Mouse (Mus musculus): ENCODE data around the gene Twistnb. TPM values are rescaled to one million over a fixed set of nuclear protein-coding genes. Genes with fewer than 3 reads are reported as not detected.

Gene Twistnb
- polyA plus RNA-seq (2014; fragmentation: Nextera tagmentation; extraction: Ambion mirVana), result 47.5 and 51.0 TPM in 2 replicates

DNA sequence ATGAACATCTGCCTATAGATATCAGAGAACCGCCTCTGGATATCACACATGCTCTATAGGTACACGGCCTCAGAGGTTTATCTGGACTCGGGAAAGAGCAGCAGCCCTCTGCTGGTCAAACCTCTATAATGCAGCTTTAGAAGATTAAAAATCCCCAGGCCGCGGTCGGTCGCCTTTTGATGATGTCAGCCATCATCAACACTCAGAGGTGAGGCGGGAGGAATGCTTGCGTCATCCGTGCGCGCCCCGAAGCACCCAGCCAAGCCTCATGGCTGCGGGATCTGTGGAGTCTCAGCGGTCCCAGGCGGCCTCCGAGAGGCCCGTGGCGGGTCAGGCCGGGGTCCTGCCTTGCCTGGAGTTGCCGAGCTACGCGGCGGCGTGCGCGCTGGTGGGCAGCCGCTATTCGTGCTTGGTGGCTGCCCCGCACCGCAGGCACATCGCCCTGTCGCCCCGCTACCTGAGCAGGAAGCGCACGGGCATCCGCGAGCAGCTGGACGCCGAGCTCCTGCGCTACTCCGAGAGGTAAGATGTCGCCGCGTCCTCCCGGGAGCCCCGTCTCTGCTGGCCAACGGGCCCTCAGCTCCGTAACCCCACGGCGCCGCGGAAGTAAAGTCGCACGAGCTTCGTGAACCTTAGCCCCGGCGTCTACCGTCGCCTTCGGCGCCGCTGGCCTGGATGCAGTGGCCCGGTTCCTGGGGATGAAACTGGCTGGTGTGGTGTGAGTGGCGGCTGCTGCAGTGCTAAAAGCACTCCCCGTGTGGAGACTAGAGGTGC, at the start of gene Twistnb:
Twistnb (plus strand) TSS at position 249 of the 774 bp plus-strand sequence.
- Histone ChIP-seq H3K4me1 (replicated peaks; ENCODE audit: control insufficient read depth, insufficient read depth, low read length) (peaks cover 7% of the 10 kb centered on the region), H3K9ac (peak within 1 kb of the TSS; percentile 80), H3K9me3 (ENCODE audit: control insufficient read depth, low read length) (no peaks in the 10 kb centered on the region), H3K27ac (peak within 1 kb of the TSS; percentile 79), H3K36me3 (replicated peaks; ENCODE audit: control insufficient read depth, insufficient read depth) (no peaks in the 10 kb centered on the region; the same call in 1 of the 2 replicates), H3K27me3 (ENCODE audit: control insufficient read depth, insufficient read depth, low read length) (no peaks in the 10 kb centered on the region), H3K4me3 (replicated peaks; ENCODE audit: low read length) (peak within 1 kb of the TSS; percentile 80), H3K4me2 (replicated peaks) (peak within 1 kb of the TSS; percentile 80)
- DNase-seq (ENCODE audit: low spot score) (peak; percentile 99), ATAC-seq (ENCODE audit: low FRiP score) (peak; percentile 96)
- under 1% methylated on average over 66 of the region's 66 CpGs for whole genome bisulfite sequencing

- Histone ChIP-seq H3K9ac (no peak overlapping the region), H3K4me1 (replicated peaks; ENCODE audit: control insufficient read depth, insufficient read depth, low read length) (no peaks in the 10 kb centered on the region), H3K36me3 (replicated peaks; ENCODE audit: control insufficient read depth, insufficient read depth) (no peaks in the 10 kb centered on the region), H3K27me3 (ENCODE audit: control insufficient read depth, insufficient read depth, low read length) (no peaks in the 10 kb centered on the region), H3K27ac (no peak overlapping the region), H3K4me2 (replicated peaks) (no peak overlapping the region), H3K9me3 (ENCODE audit: control insufficient read depth, low read length) (no peaks in the 10 kb centered on the region), H3K4me3 (replicated peaks; ENCODE audit: low read length) (no peak overlapping the region)
- 7% methylated on average over 5 of the region's 5 CpGs for WGBS
- ATAC-seq (ENCODE audit: low FRiP score) (peak; percentile 78), DNase-seq (ENCODE audit: low spot score) (peak; percentile 91)
Observed at GRCm38 (mm10) chr12:33388842-33389241, 40.6 kb upstream of the Twistnb start.

- Histone ChIP-seq H3K4me2 (replicated peaks) (no peak overlapping the region), H3K27ac (no peak overlapping the region), H3K9ac (no peak overlapping the region), H3K27me3 (ENCODE audit: control insufficient read depth, insufficient read depth, low read length) (no peaks in the 10 kb centered on the region), H3K9me3 (ENCODE audit: control insufficient read depth, low read length) (no peaks in the 10 kb centered on the region), H3K4me1 (replicated peaks; ENCODE audit: control insufficient read depth, insufficient read depth, low read length) (peaks cover 13% of the 10 kb centered on the region; the same call in 1 of the 2 replicates), H3K36me3 (replicated peaks; ENCODE audit: control insufficient read depth, insufficient read depth) (no peaks in the 10 kb centered on the region), H3K4me3 (replicated peaks; ENCODE audit: low read length) (no peak overlapping the region)
- WGBS, result 72% methylated on average over 2 of the region's 2 CpGs
- no peak for ATAC-seq (ENCODE audit: low FRiP score)
- DNase-seq (ENCODE audit: low spot score), result no peak
Observed at GRCm38 (mm10) chr12:33390844-33391560, 38.4 kb upstream of the Twistnb start.

GRCm38 (mm10) chr12:33394804-33395623, 34.4 kb upstream of the Twistnb start, which contains the start of gene Efcab10:
Gene Efcab10 (plus strand): TSS chr12:33394854.
- WGBS, result 7% methylated on average over 23 of the region's 24 CpGs

DNA sequence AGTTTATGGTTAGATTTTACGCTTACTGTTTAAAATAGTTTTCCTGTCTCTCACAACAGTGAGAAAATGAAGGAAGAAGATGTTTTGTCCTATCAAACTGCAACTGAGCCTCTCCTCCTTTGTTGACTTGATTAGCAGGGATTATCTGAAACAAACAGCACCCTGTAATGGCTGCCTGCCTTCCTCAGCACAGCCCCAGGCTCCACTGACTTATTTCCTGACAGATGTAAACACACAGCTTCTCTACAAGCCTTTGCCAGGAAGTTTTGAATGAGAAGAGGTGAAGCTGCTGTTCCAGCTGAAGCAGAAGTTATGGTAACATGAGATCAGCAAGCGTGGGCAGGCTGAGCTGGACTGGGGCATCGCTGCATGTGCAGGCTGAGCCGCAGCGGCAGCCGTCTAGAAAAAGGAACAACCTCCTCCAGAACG, 26.2 kb upstream of the Twistnb start:
- DNase-seq (ENCODE audit: low spot score) (no peak), ATAC-seq (ENCODE audit: low FRiP score) (no peak)
- Histone ChIP-seq H3K4me3 (replicated peaks; ENCODE audit: low read length) (no peak overlapping the region), H3K27ac (no peak overlapping the region), H3K27me3 (ENCODE audit: control insufficient read depth, insufficient read depth, low read length) (no peaks in the 10 kb centered on the region), H3K9ac (no peak overlapping the region), H3K4me1 (replicated peaks; ENCODE audit: control insufficient read depth, insufficient read depth, low read length) (peaks cover 7% of the 10 kb centered on the region; the same call in 1 of the 2 replicates), H3K4me2 (replicated peaks) (no peak overlapping the region), H3K36me3 (replicated peaks; ENCODE audit: control insufficient read depth, insufficient read depth) (no peaks in the 10 kb centered on the region), H3K9me3 (ENCODE audit: control insufficient read depth, low read length) (no peaks in the 10 kb centered on the region)
- WGBS, result 63% methylated on average over 7 of the region's 7 CpGs

More at GRCm38 (mm10) chr12:33394804-33395623, 34.4 kb upstream of the Twistnb start, which contains the start of gene Efcab10:
- peak within 1 kb of the TSS; percentile 33 for H3K4me3 ChIP-seq (replicated peaks; ENCODE audit: low read length)
- peak; percentile 65 for DNase-seq (ENCODE audit: low spot score)
- H3K4me2 ChIP-seq (replicated peaks), result peak within 1 kb of the TSS; percentile 62
- H3K9ac ChIP-seq, result peak within 1 kb of the TSS; percentile 62
- H3K36me3 ChIP-seq (replicated peaks; ENCODE audit: control insufficient read depth, insufficient read depth), result no peaks in the 10 kb centered on the region
- H3K9me3 ChIP-seq (ENCODE audit: control insufficient read depth, low read length), result no peaks in the 10 kb centered on the region
- H3K27ac ChIP-seq, result peak within 1 kb of the TSS; percentile 78
- peak; percentile 87 for ATAC-seq (ENCODE audit: low FRiP score)
- no peaks in the 10 kb centered on the region for H3K27me3 ChIP-seq (ENCODE audit: control insufficient read depth, insufficient read depth, low read length)
- peaks cover 13% of the 10 kb centered on the region; the same call in 1 of the 2 replicates for H3K4me1 ChIP-seq (replicated peaks; ENCODE audit: control insufficient read depth, insufficient read depth, low read length)

GRCm38 (mm10) chr12:33404996-33405395, 24.4 kb upstream of the Twistnb start:
- H3K4me2 ChIP-seq (replicated peaks), result no peak overlapping the region
- no peaks in the 10 kb centered on the region for H3K36me3 ChIP-seq (replicated peaks; ENCODE audit: control insufficient read depth, insufficient read depth)
- H3K9ac ChIP-seq, result no peak overlapping the region
- H3K27me3 ChIP-seq (ENCODE audit: control insufficient read depth, insufficient read depth, low read length), result no peaks in the 10 kb centered on the region
- H3K4me1 ChIP-seq (replicated peaks; ENCODE audit: control insufficient read depth, insufficient read depth, low read length), result peaks cover 7% of the 10 kb centered on the region; the same call in 1 of the 2 replicates
- peak; percentile 25 for DNase-seq (ENCODE audit: low spot score)
- no peaks in the 10 kb centered on the region for H3K9me3 ChIP-seq (ENCODE audit: control insufficient read depth, low read length)
- peak overlapping the region; percentile 77 for H3K27ac ChIP-seq
- no peak overlapping the region for H3K4me3 ChIP-seq (replicated peaks; ENCODE audit: low read length)
- 52% methylated on average over 5 of the region's 5 CpGs for WGBS
- ATAC-seq (ENCODE audit: low FRiP score), result peak; percentile 51; the same call in 1 of the 2 replicates

DNA sequence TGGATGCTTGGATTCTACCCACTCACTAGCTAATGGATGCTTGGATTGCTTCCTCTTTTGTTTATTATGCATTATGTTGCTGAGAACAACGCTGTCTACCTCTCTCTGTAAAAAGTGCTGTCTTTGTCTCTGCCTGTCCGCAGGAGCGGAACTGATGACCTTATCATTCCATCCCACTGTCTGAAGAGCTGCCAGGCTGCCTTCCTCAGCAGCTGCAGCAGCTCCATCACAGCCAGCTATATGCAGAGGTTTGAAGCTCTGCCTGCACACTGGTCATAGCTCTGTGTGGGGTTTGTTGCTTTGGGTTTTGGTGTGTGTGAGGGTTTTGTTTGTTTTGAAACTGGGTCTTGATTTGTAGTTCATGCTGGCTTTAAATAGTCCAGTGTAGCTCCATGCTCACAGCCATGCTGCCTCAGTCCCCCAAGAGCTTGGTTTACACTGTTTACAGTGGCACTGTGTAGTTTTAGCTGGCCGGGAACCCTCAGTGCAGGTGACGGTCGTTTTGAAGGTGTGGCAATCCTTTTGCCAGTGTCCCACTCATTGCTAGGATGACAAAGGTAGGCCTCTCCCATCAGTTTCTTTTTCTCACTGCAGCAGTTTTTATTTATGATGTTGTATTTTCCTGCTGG, 23.9 kb upstream of the Twistnb start:
- Histone ChIP-seq H3K4me2 (replicated peaks) (no peak overlapping the region), H3K27ac (peak overlapping the region; percentile 77), H3K9ac (no peak overlapping the region), H3K36me3 (replicated peaks; ENCODE audit: control insufficient read depth, insufficient read depth) (no peaks in the 10 kb centered on the region), H3K4me3 (replicated peaks; ENCODE audit: low read length) (no peak overlapping the region), H3K4me1 (replicated peaks; ENCODE audit: control insufficient read depth, insufficient read depth, low read length) (peaks cover 7% of the 10 kb centered on the region; the same call in 1 of the 2 replicates), H3K27me3 (ENCODE audit: control insufficient read depth, insufficient read depth, low read length) (no peaks in the 10 kb centered on the region), H3K9me3 (ENCODE audit: control insufficient read depth, low read length) (no peaks in the 10 kb centered on the region)
- WGBS, result 37% methylated on average over 6 of the region's 6 CpGs
- DNase-seq (ENCODE audit: low spot score) (peak; percentile 25), ATAC-seq (ENCODE audit: low FRiP score) (peak; percentile 68)

DNA sequence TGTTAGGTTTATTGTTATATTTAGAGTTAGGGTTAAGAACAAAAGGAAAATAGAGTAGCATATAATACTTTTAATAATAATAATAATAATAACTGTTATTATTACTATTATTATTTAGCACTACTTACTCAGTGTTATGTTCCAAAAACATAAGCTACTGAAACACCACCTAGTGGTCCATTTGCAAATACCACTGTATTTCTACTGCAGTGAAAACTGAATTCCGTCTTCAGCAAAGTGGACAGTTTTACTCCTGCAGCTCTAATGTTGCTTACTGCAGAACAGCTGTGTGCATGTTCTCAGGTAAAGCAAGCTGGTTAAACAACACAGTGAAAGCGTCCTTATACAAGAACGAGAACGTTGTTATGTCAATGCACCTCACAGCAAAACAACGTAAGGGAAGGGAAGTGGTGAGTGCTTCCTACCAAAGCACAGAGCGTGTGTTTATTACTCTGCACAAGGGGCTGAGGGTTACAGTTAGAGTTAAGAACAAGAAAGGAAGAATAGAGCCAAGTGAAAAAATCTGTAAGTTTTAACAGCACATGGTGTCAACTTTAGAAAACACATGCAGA, 17.8 kb upstream of the Twistnb start:
- no peak overlapping the region for H3K9ac ChIP-seq
- 56% methylated on average over 6 of the region's 6 CpGs for WGBS
- no peak overlapping the region for H3K4me3 ChIP-seq (replicated peaks; ENCODE audit: low read length)
- no peaks in the 10 kb centered on the region for H3K36me3 ChIP-seq (replicated peaks; ENCODE audit: control insufficient read depth, insufficient read depth)
- no peaks in the 10 kb centered on the region for H3K9me3 ChIP-seq (ENCODE audit: control insufficient read depth, low read length)
- H3K27ac ChIP-seq, result no peak overlapping the region
- H3K4me2 ChIP-seq (replicated peaks), result no peak overlapping the region
- DNase-seq (ENCODE audit: low spot score), result peak; percentile 32
- no peaks in the 10 kb centered on the region for H3K4me1 ChIP-seq (replicated peaks; ENCODE audit: control insufficient read depth, insufficient read depth, low read length)
- ATAC-seq (ENCODE audit: low FRiP score), result no peak
- no peaks in the 10 kb centered on the region for H3K27me3 ChIP-seq (ENCODE audit: control insufficient read depth, insufficient read depth, low read length)
